Mouse (Mus musculus): ENCODE data around the gene Ppp4r2. TPM values are rescaled to one million over a fixed set of nuclear protein-coding genes. Genes with fewer than 3 reads are reported as not detected.

Ppp4r2 gene
- total and polyA plus RNA-seq, 2 experiments from 2014 or later, result 11.2 to 17.6 TPM

GRCm38 (mm10) chr6:100868863-100869262, 35.4 kb downstream of the Ppp4r2 start:
- peaks cover 17% of the 10 kb centered on the region for H3K36me3 ChIP-seq (replicated peaks; ENCODE audit: control insufficient read depth, insufficient read depth, low read length)
- 37% methylated on average over 5 of the region's 5 CpGs for WGBS
- no peak for ATAC-seq (ENCODE audit: insufficient read depth, low read depth)
- no peaks in the 10 kb centered on the region for H3K9me3 ChIP-seq (replicated peaks; ENCODE audit: control insufficient read depth, low read length)
- H3K4me3 ChIP-seq (ENCODE audit: low read depth, low read length), result no peak overlapping the region
- H3K9ac ChIP-seq (replicated peaks; ENCODE audit: low read depth, low read length), result no peak overlapping the region
- H3K4me1 ChIP-seq (ENCODE audit: control insufficient read depth, insufficient read depth), result no peaks in the 10 kb centered on the region
- no peaks in the 10 kb centered on the region for H3K27me3 ChIP-seq (ENCODE audit: control insufficient read depth, insufficient read depth, low read length)
- H3K4me2 ChIP-seq (ENCODE audit: low read depth, low read length), result no peak overlapping the region
- TF ChIP-seq EP300 (IDR thresholded peaks at IDR 0.05; ENCODE audit: low read depth), result no peak
- no peak overlapping the region for H3K27ac ChIP-seq (ENCODE audit: low read depth)
- no peak for DNase-seq (ENCODE audit: low spot score)

GRCm38 (mm10) chr6:100869909-100870308, 36.5 kb downstream of the Ppp4r2 start:
- Histone ChIP-seq H3K4me2 (ENCODE audit: low read depth, low read length) (no peak overlapping the region), H3K9ac (replicated peaks; ENCODE audit: low read depth, low read length) (no peak overlapping the region), H3K4me3 (ENCODE audit: low read depth, low read length) (no peak overlapping the region), H3K4me1 (ENCODE audit: control insufficient read depth, insufficient read depth) (no peaks in the 10 kb centered on the region), H3K9me3 (replicated peaks; ENCODE audit: control insufficient read depth, low read length) (no peaks in the 10 kb centered on the region), H3K27me3 (ENCODE audit: control insufficient read depth, insufficient read depth, low read length) (no peaks in the 10 kb centered on the region), H3K27ac (ENCODE audit: low read depth) (no peak overlapping the region), H3K36me3 (replicated peaks; ENCODE audit: control insufficient read depth, insufficient read depth, low read length) (peaks cover 12% of the 10 kb centered on the region)
- DNase-seq (ENCODE audit: low spot score) (no peak), ATAC-seq (ENCODE audit: insufficient read depth, low read depth) (no peak)
- WGBS, result 75% methylated on average over 9 of the region's 9 CpGs
- TF ChIP-seq CTCF (IDR thresholded peaks at IDR 0.05; ENCODE audit: low read depth) (no peak), EP300 (IDR thresholded peaks at IDR 0.05; ENCODE audit: low read depth) (no peak)

DNA sequence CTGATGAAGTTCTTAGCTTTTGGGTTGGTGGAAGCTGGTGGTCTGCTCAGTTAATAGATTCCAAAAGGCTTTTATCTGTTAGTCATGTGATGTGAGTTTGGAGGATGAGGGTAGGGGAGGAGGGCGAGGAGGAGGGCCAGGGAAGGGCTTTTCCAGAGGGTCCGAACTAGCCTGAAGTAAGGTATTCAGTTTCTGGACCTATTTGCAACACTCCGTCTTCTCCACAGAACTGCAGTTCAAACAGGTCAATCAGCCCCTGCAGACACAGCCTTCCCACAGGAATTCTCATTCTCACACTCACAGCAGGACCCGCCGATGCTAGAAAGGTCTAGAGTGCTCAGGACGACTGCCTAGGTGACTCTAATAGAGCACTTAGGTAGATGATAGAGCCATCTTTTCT, 39.8 kb downstream of the Ppp4r2 start:
- H3K9ac ChIP-seq (replicated peaks; ENCODE audit: low read depth, low read length), result no peak overlapping the region
- TF ChIP-seq EP300 (IDR thresholded peaks at IDR 0.05; ENCODE audit: low read depth), result no peak
- no peaks in the 10 kb centered on the region for H3K27me3 ChIP-seq (ENCODE audit: control insufficient read depth, insufficient read depth, low read length)
- DNase-seq (ENCODE audit: low spot score), result no peak
- no peak for ATAC-seq (ENCODE audit: insufficient read depth, low read depth)
- H3K4me3 ChIP-seq (ENCODE audit: low read depth, low read length), result no peak overlapping the region
- no peak overlapping the region for H3K27ac ChIP-seq (ENCODE audit: low read depth)
- WGBS, result 67% methylated on average over 6 of the region's 6 CpGs
- 0 out of 2 replicates have a peak, but pooled peaks cover 5% of the 10 kb centered on the region for H3K9me3 ChIP-seq (replicated peaks; ENCODE audit: control insufficient read depth, low read length)
- H3K4me2 ChIP-seq (ENCODE audit: low read depth, low read length), result no peak overlapping the region
- H3K36me3 ChIP-seq (replicated peaks; ENCODE audit: control insufficient read depth, insufficient read depth, low read length), result no peaks in the 10 kb centered on the region; the same call in 1 of the 2 replicates
- no peaks in the 10 kb centered on the region for H3K4me1 ChIP-seq (ENCODE audit: control insufficient read depth, insufficient read depth)

GRCm38 (mm10) chr6:100875862-100876623, 42.6 kb downstream of the Ppp4r2 start:
- H3K27ac ChIP-seq (ENCODE audit: low read depth), result no peak overlapping the region
- 57% methylated on average over 20 of the region's 20 CpGs for WGBS
- ATAC-seq (ENCODE audit: insufficient read depth, low read depth) (no peak), DNase-seq (ENCODE audit: low spot score) (peak; percentile 50)
- no peaks in the 10 kb centered on the region for H3K27me3 ChIP-seq (ENCODE audit: control insufficient read depth, insufficient read depth, low read length)
- no peak overlapping the region for H3K4me3 ChIP-seq (ENCODE audit: low read depth, low read length)
- H3K9me3 ChIP-seq (replicated peaks; ENCODE audit: control insufficient read depth, low read length), result 0 out of 2 replicates have a peak, but pooled peaks cover 5% of the 10 kb centered on the region
- H3K9ac ChIP-seq (replicated peaks; ENCODE audit: low read depth, low read length), result no peak overlapping the region
- TF ChIP-seq EP300 (IDR thresholded peaks at IDR 0.05; ENCODE audit: low read depth) (no peak), CTCF (IDR thresholded peaks at IDR 0.05; ENCODE audit: low read depth) (peak; percentile 94)
- no peaks in the 10 kb centered on the region for H3K4me1 ChIP-seq (ENCODE audit: control insufficient read depth, insufficient read depth)
- H3K36me3 ChIP-seq (replicated peaks; ENCODE audit: control insufficient read depth, insufficient read depth, low read length), result no peaks in the 10 kb centered on the region
- no peak overlapping the region for H3K4me2 ChIP-seq (ENCODE audit: low read depth, low read length)

GRCm38 (mm10) chr6:100876624-100877017, 43.2 kb downstream of the Ppp4r2 start:
- Histone ChIP-seq H3K4me3 (ENCODE audit: low read depth, low read length) (no peak overlapping the region), H3K9me3 (replicated peaks; ENCODE audit: control insufficient read depth, low read length) (0 out of 2 replicates have a peak, but pooled peaks cover 5% of the 10 kb centered on the region), H3K36me3 (replicated peaks; ENCODE audit: control insufficient read depth, insufficient read depth, low read length) (no peaks in the 10 kb centered on the region), H3K4me2 (ENCODE audit: low read depth, low read length) (no peak overlapping the region), H3K27ac (ENCODE audit: low read depth) (no peak overlapping the region), H3K27me3 (ENCODE audit: control insufficient read depth, insufficient read depth, low read length) (no peaks in the 10 kb centered on the region), H3K9ac (replicated peaks; ENCODE audit: low read depth, low read length) (no peak overlapping the region), H3K4me1 (ENCODE audit: control insufficient read depth, insufficient read depth) (no peaks in the 10 kb centered on the region)
- ATAC-seq (ENCODE audit: insufficient read depth, low read depth) (no peak), DNase-seq (ENCODE audit: low spot score) (no peak)
- TF ChIP-seq EP300 (IDR thresholded peaks at IDR 0.05; ENCODE audit: low read depth) (no peak), CTCF (IDR thresholded peaks at IDR 0.05; ENCODE audit: low read depth) (no peak)
- 88% methylated on average over 12 of the region's 12 CpGs for WGBS

GRCm38 (mm10) chr6:100878546-100878945, 45.1 kb downstream of the Ppp4r2 start:
- TF ChIP-seq EP300 (IDR thresholded peaks at IDR 0.05; ENCODE audit: low read depth), result no peak
- ATAC-seq (ENCODE audit: insufficient read depth, low read depth), result no peak
- H3K4me1 ChIP-seq (ENCODE audit: control insufficient read depth, insufficient read depth), result no peaks in the 10 kb centered on the region

More at GRCm38 (mm10) chr6:100878546-100878945, 45.1 kb downstream of the Ppp4r2 start:
- H3K4me2 ChIP-seq (ENCODE audit: low read depth, low read length), result no peak overlapping the region
- 0 out of 2 replicates have a peak, but pooled peaks cover 5% of the 10 kb centered on the region for H3K9me3 ChIP-seq (replicated peaks; ENCODE audit: control insufficient read depth, low read length)
- no peak for DNase-seq (ENCODE audit: low spot score)
- no peaks in the 10 kb centered on the region for H3K36me3 ChIP-seq (replicated peaks; ENCODE audit: control insufficient read depth, insufficient read depth, low read length)
- H3K4me3 ChIP-seq (ENCODE audit: low read depth, low read length), result no peak overlapping the region
- no peak overlapping the region for H3K27ac ChIP-seq (ENCODE audit: low read depth)
- H3K27me3 ChIP-seq (ENCODE audit: control insufficient read depth, insufficient read depth, low read length), result 0 out of 2 replicates have a peak, but pooled peaks cover 5% of the 10 kb centered on the region
- 82% methylated on average over 13 of the region's 13 CpGs for WGBS
- no peak overlapping the region for H3K9ac ChIP-seq (replicated peaks; ENCODE audit: low read depth, low read length)

All from heart, postnatal 0 days (tissue).